Mouse (Mus musculus): ENCODE results near the gene Leng1. TPM values are rescaled to one million over a fixed set of nuclear protein-coding genes. Genes with fewer than 3 reads are reported as not detected.

Gene Leng1
- total RNA-seq, 4 experiments from 2014 or later = 10.4 to 12.8 (median 11.8) TPM

- no peak for DNase-seq (ENCODE audit: low spot score)
Observed at GRCm38 (mm10) chr7:3630478-3630815, 35.2 kb downstream of the Leng1 start.

GRCm38 (mm10) chr7:3629543-3630477 lies 35.8 kb downstream of the Leng1 start, which contains the start of the genes Tfpt and Prpf31:
Tfpt (minus strand) TSS chr7:3629929.
Prpf31 (plus strand) TSS chr7:3629985.
- DNase-seq (ENCODE audit: low spot score) = peak; percentile 97

GRCm38 (mm10) chr7:3629030-3629429 lies 36.6 kb downstream of the Leng1 start:
- DNase-seq (ENCODE audit: low spot score) = no peak

GRCm38 (mm10) chr7:3617242-3617995 lies 48.2 kb downstream of the Leng1 start, which contains the start of gene Ndufa3:
Ndufa3 (plus strand) TSS chr7:3617373.
- DNase-seq (ENCODE audit: low spot score) = peak; percentile 87

GRCm38 (mm10) chr7:3616389-3617241 lies 49.0 kb downstream of the Leng1 start:
- no peak for DNase-seq (ENCODE audit: low spot score)

- no peak for DNase-seq (ENCODE audit: low spot score)
Observed at GRCm38 (mm10) chr7:3616057-3616388, 49.6 kb downstream of the Leng1 start, which contains the start of gene Oscar. Oscar (minus strand) TSS chr7:3616157.

- DNase-seq (ENCODE audit: low spot score) = no peak
Observed at GRCm38 (mm10) chr7:3614021-3614420, 51.6 kb downstream of the Leng1 start.

GRCm38 (mm10) chr7:3611006-3611405 lies 54.6 kb downstream of the Leng1 start:
- no peak for DNase-seq (ENCODE audit: low spot score)

GRCm38 (mm10) chr7:3610437-3610836 lies 55.2 kb downstream of the Leng1 start:
- no peak for DNase-seq (ENCODE audit: low spot score)

Small RNA genes within 50 kb of the gene (microRNA-seq; reads per million reads assigned to microRNA genes)
- 2.5 reads per million for gene Mir3572

Other genes starting within 250 kb of the Leng1 start
- gene Cacng6, start 241.6 kb downstream of the Leng1 start, total RNA-seq (2022) = 1 to 10 TPM; 2.0 to 4.4 (median 2.5) TPM
- gene Tarm1, start 163.2 kb downstream of the Leng1 start, total RNA-seq (2022) = not detected
- gene Oscar, start 49.7 kb downstream of the Leng1 start, total RNA-seq (2022) = under 1 TPM; 0.14 to 0.16 (median 0.15) TPM
- gene Ndufa3, start 48.5 kb downstream of the Leng1 start, total RNA-seq (2022) = 1,000 to 10,000 TPM; 2,114 to 2,277 (median 2,237) TPM
- 10 to 100 TPM; 17.4 to 22.9 (median 18.9) TPM for gene Tfpt, start 35.9 kb downstream of the Leng1 start, total RNA-seq (2022)
- gene Prpf31, start 35.9 kb downstream of the Leng1 start, total RNA-seq (2022) = 10 to 100 TPM; 21.4 to 28.6 (median 25.2) TPM
- 10 to 100 TPM; 19.5 to 26.0 (median 23.2) TPM for gene Cnot3, start 20.6 kb downstream of the Leng1 start, total RNA-seq (2022)
- 1 to 10 TPM in 1 of 4 experiments, under 1 TPM in 3; 0.66 to 1.1 (median 0.80) TPM for gene Tmc4, start 11.7 kb upstream of the Leng1 start, total RNA-seq (2022)
- 10 to 100 TPM; 65.3 to 88.1 (median 74.1) TPM for gene Tsen34, start 27.0 kb upstream of the Leng1 start, total RNA-seq (2022)
- gene Mboat7, start 27.7 kb upstream of the Leng1 start, total RNA-seq (2022) = 10 to 100 TPM; 19.2 to 23.5 (median 22.3) TPM
- 100 to 1,000 TPM; 559 to 671 (median 596) TPM for gene Rps9, start 38.2 kb upstream of the Leng1 start, total RNA-seq (2022)
- 1 to 10 TPM; 1.4 to 3.4 (median 1.6) TPM for gene Pirb, start 54.6 kb upstream of the Leng1 start, total RNA-seq (2022)
- under 1 TPM in 2 of 4 experiments, not detected in 2; 0.22 to 0.75 TPM for gene Gm15448, start 159.8 kb upstream of the Leng1 start, total RNA-seq (2022)
- gene Pira2, start 179.2 kb upstream of the Leng1 start, total RNA-seq (2022) = under 1 TPM in 1 of 4 experiments, not detected in 3; 0.12 TPM
- under 1 TPM in 2 of 4 experiments, not detected in 2; 0.14 to 0.28 TPM for gene Gm14548, start 232.3 kb upstream of the Leng1 start, total RNA-seq (2022)
- gene Lilra6, start 249.7 kb upstream of the Leng1 start, total RNA-seq (2022) = under 1 TPM in 2 of 4 experiments, not detected in 2; 0.24 to 0.63 TPM

Measured in heart, adult 8-10 months (tissue).